Mouse (Mus musculus): ENCODE data around the gene Gad1. TPM values are rescaled to one million over a fixed set of nuclear protein-coding genes. Genes with fewer than 3 reads are reported as not detected.

Gene Gad1
- polyA plus RNA-seq, 1 experiment from 2014 or later: 0.11 TPM

DNA sequence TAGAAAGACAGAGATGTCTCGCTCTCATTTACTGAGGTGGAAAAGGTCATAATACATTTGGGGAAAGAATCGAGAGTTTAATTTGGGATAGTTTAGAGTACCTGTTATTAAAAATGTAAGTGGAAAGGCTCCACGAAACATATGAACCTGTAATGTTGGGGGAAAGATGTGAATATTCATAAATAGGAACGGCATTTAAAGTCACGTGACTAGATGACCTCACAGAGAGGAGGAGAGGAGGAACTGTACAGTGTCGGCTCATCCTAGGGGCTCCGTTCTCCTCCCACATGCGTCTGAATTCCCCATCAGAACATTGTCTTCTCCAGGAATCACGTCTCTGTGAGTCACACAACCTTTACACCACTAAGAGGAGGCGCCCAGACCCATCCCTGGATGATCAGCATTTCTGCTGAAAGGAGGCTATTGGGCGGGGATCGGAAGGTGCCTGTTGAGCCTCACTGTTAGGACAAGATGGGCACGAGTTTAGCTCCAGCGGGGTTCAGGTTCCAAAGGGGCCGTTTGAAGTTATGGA, 739 bp upstream of the Gad1 start:
- ATAC-seq (ENCODE audit: low FRiP score, low TSS enrichment): no peak
- Histone ChIP-seq H3K4me1 (ENCODE audit: insufficient read depth, low read length) (no peaks in the 10 kb centered on the region), H3K36me3 (ENCODE audit: insufficient read depth, low read length) (no peaks in the 10 kb centered on the region), H3K9me3 (ENCODE audit: low read length) (no peaks in the 10 kb centered on the region), H3K27me3 (ENCODE audit: insufficient read depth, low read length) (peaks cover 2% of the 10 kb centered on the region; the same call in 1 of the 2 replicates), H3K4me3 (ENCODE audit: low read length) (no peak overlapping the region), H3K9ac (replicated peaks; ENCODE audit: low read length) (no peak overlapping the region), H3K27ac (ENCODE audit: low read length) (no peak overlapping the region), H3K4me2 (replicated peaks; ENCODE audit: low read depth, low read length) (no peak overlapping the region)
- WGBS: 80% methylated on average over 15 of the region's 15 CpGs

DNA sequence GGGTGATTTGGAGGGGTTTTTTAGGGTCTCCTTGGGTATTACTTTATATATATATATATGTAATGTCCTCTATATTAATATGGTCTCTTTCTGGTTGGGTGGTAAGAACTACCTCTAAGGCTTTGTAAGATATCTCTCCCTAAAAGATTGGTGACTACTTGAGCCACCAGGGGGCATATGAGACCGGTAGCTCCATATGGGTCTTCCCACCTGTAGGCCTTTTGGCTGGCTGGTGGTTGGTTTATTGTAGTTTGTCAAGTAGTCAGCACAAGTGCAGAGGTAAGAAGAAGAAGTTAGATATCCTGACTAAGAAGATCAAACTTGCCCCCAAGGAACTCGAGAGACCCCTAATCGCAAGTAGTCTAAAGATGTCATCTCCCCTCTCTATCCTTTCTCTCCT, 954 bp downstream of the Gad1 start:
- Histone ChIP-seq H3K9ac (replicated peaks; ENCODE audit: low read length) (no peak overlapping the region), H3K4me3 (ENCODE audit: low read length) (no peak overlapping the region), H3K36me3 (ENCODE audit: insufficient read depth, low read length) (no peaks in the 10 kb centered on the region), H3K4me1 (ENCODE audit: insufficient read depth, low read length) (no peaks in the 10 kb centered on the region), H3K27ac (ENCODE audit: low read length) (no peak overlapping the region), H3K4me2 (replicated peaks; ENCODE audit: low read depth, low read length) (no peak overlapping the region), H3K9me3 (ENCODE audit: low read length) (no peaks in the 10 kb centered on the region), H3K27me3 (ENCODE audit: insufficient read depth, low read length) (peaks cover 5% of the 10 kb centered on the region)
- ATAC-seq (ENCODE audit: low FRiP score, low TSS enrichment): no peak
- WGBS: 81% methylated on average over 3 of the region's 3 CpGs

DNA sequence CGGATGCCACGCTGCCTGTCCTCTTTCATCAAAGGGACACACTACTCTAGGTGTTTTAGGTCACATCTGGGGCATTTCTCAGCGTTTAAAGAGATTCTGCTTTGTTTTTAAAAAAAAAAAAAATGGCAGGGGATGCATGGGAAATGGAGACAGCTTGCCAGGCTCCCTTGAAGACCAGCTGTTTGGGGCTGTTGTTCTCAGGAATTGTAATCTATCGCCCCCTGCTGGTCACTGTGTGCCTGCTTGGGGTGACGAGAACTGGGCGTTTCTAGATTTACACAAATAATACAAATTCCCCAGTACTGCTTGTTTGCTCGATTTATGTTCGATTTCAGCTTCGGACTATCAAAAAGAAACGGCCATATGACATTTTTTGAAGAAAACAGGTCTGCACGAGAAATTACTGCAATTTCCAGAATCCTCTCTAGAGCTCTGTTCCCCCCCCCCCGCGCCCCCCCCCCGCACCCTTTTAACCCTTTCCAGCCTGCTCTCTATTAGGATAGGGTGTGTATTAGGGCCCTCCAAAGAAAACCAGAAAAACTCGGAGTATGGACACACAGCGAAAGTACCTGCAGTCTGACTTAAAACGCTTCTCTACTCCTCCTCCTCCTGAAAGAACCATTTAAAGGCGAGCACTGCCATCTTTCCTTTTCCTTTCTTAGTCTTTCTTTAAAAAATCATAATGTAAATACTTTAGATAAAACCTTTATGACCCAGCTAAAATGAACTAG, 5.4 kb downstream of the Gad1 start:
- no peak for ATAC-seq (ENCODE audit: low FRiP score, low TSS enrichment)
- Histone ChIP-seq H3K4me3 (ENCODE audit: low read length) (no peak overlapping the region), H3K9me3 (ENCODE audit: low read length) (no peaks in the 10 kb centered on the region), H3K27me3 (ENCODE audit: insufficient read depth, low read length) (peaks cover 50% of the 10 kb centered on the region), H3K9ac (replicated peaks; ENCODE audit: low read length) (no peak overlapping the region), H3K4me1 (ENCODE audit: insufficient read depth, low read length) (peaks cover 26% of the 10 kb centered on the region), H3K27ac (ENCODE audit: low read length) (no peak overlapping the region), H3K4me2 (replicated peaks; ENCODE audit: low read depth, low read length) (no peak overlapping the region), H3K36me3 (ENCODE audit: insufficient read depth, low read length) (no peaks in the 10 kb centered on the region)
- 5% methylated on average over 17 of the region's 18 CpGs for WGBS

DNA sequence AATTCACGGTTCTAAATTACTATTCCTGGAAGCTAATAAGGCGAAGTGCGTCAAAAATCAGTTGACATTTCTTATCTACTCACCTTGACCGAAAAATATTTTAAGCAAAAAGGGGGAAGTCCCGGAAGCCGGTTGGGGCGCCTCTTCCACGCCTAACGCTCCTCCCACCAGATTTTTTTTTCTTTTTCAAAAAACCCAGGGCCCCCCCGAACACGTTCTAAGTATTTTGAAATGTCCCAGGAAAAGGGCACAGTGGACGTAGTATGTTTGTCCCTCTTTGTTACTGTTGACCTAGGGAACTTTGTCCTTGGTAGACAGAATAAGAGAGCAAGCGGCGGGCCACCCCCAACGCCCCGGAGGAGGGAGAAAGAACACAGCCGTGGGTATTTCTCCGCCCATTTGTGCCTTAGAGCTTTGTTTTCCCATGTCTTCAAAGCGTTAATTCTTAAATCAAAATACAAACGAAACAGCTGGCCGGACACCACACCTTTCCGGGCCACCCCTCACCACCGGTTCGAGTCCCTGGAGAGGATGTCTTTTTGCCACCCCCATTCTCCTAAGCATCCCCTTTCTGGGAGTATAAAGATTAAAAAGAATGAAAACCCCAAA, 6.1 kb downstream of the Gad1 start:
- no peak overlapping the region for H3K27ac ChIP-seq (ENCODE audit: low read length)
- no peak overlapping the region for H3K4me3 ChIP-seq (ENCODE audit: low read length)
- H3K4me1 ChIP-seq (ENCODE audit: insufficient read depth, low read length): peaks cover 32% of the 10 kb centered on the region
- WGBS: 9% methylated on average over 24 of the region's 24 CpGs
- no peaks in the 10 kb centered on the region for H3K9me3 ChIP-seq (ENCODE audit: low read length)
- no peak for ATAC-seq (ENCODE audit: low FRiP score, low TSS enrichment)
- no peak overlapping the region for H3K4me2 ChIP-seq (replicated peaks; ENCODE audit: low read depth, low read length)
- peaks cover 56% of the 10 kb centered on the region for H3K27me3 ChIP-seq (ENCODE audit: insufficient read depth, low read length)
- no peak overlapping the region for H3K9ac ChIP-seq (replicated peaks; ENCODE audit: low read length)
- no peaks in the 10 kb centered on the region for H3K36me3 ChIP-seq (ENCODE audit: insufficient read depth, low read length)

DNA sequence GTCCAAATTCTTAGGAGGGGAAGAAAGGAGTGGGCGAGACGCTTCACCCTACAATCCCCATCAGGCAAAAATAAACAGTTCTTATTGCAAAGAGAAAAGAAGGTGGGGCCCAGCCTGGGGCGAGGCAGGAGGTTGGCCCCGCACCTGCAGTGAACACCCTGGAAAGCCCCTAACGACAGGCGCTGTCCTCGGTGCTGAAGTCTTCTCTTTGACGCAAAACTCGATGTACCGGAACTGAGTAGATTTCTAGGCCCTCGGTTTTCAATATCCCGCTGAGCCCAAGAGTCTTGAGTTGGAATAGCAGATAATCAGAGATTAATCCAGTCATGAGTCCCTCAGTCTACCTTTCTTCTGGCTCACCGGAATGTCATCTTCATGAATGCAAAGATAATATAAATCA, 6.6 kb downstream of the Gad1 start:
- Histone ChIP-seq H3K9me3 (ENCODE audit: low read length) (no peaks in the 10 kb centered on the region), H3K4me2 (replicated peaks; ENCODE audit: low read depth, low read length) (no peak overlapping the region), H3K36me3 (ENCODE audit: insufficient read depth, low read length) (no peaks in the 10 kb centered on the region), H3K4me3 (ENCODE audit: low read length) (no peak overlapping the region), H3K9ac (replicated peaks; ENCODE audit: low read length) (no peak overlapping the region), H3K27ac (ENCODE audit: low read length) (no peak overlapping the region), H3K27me3 (ENCODE audit: insufficient read depth, low read length) (peaks cover 62% of the 10 kb centered on the region), H3K4me1 (ENCODE audit: insufficient read depth, low read length) (peaks cover 35% of the 10 kb centered on the region)
- 2% methylated on average over 13 of the region's 13 CpGs for WGBS
- ATAC-seq (ENCODE audit: low FRiP score, low TSS enrichment): no peak

DNA sequence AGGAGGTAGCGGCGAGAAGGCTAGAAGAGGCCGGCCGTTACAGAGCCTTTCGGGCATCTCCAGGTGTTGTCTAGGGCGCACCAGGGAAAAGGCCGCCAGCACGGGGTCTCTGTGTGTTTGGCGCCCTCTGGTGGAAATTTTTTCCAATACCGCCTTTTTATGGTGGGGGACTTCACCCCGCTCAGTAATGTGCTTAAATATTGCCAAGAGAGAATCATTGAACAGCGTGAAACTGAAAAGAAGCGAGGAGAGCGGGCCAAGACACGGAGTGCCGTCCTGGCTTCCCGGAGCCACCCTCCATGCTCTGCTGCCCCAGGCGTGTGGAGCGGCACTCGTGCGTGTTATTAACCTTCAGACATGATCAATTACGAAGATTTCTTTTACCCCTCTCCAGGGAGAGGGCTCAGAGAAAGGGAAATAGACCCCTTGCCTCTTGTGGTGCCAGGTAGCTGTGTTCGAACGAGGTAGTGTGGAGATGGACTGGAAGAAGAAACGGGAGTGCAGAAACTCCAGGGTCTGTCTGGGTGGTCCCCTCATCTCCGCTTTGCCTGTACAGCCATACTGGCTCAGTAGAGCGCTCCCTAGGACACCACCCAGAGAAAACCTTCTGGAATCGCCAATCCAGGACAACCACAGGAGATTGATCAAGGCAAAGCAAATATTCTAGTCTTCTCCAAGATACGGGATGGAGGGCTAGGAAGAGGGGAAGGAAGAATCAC, 8.4 kb downstream of the Gad1 start:
- under 1% methylated on average over 29 of the region's 29 CpGs for WGBS
- H3K4me2 ChIP-seq (replicated peaks; ENCODE audit: low read depth, low read length): peak overlapping the region; percentile 53
- ATAC-seq (ENCODE audit: low FRiP score, low TSS enrichment): peak; percentile 13; the same call in 1 of the 2 replicates
- no peak overlapping the region for H3K9ac ChIP-seq (replicated peaks; ENCODE audit: low read length)
- H3K4me3 ChIP-seq (ENCODE audit: low read length): peak overlapping the region; percentile 38
- peaks cover 45% of the 10 kb centered on the region for H3K4me1 ChIP-seq (ENCODE audit: insufficient read depth, low read length)
- no peaks in the 10 kb centered on the region for H3K36me3 ChIP-seq (ENCODE audit: insufficient read depth, low read length)
- peaks cover 79% of the 10 kb centered on the region for H3K27me3 ChIP-seq (ENCODE audit: insufficient read depth, low read length)
- H3K9me3 ChIP-seq (ENCODE audit: low read length): no peaks in the 10 kb centered on the region
- no peak overlapping the region for H3K27ac ChIP-seq (ENCODE audit: low read length)

DNA sequence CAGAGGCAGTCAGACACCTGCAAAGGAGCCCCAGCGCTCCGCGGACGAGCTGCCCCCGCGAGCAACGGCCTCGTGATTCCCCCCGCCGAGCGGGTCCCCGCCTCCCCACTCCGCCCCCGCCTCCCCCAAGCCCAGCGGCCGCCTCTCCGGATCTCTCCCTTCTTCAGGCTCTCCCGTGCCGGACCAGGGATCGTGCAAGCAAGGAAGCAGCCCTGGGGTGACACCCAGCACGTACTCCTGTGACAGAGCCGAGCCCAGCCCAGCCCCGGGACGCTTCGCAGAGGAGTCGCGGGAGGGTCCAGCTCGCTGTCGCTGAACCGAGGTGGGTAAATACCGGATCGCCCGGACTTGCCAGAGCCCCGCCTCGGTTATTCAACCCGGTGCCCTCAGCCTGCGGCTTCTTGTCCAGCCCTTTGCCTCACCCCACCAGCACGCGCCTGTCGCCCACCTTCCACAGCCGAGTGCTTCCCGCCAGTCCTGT, 9.2 kb downstream of the Gad1 start:
- no peak overlapping the region for H3K27ac ChIP-seq (ENCODE audit: low read length)
- no peaks in the 10 kb centered on the region for H3K9me3 ChIP-seq (ENCODE audit: low read length)
- peaks cover 52% of the 10 kb centered on the region for H3K4me1 ChIP-seq (ENCODE audit: insufficient read depth, low read length)
- H3K27me3 ChIP-seq (ENCODE audit: insufficient read depth, low read length): peaks cover 84% of the 10 kb centered on the region
- no peaks in the 10 kb centered on the region for H3K36me3 ChIP-seq (ENCODE audit: insufficient read depth, low read length)
- 0% methylated on average over 39 of the region's 42 CpGs for WGBS
- peak; percentile 25; the same call in 1 of the 2 replicates for ATAC-seq (ENCODE audit: low FRiP score, low TSS enrichment)
- peak overlapping the region; percentile 53 for H3K4me2 ChIP-seq (replicated peaks; ENCODE audit: low read depth, low read length)
- H3K9ac ChIP-seq (replicated peaks; ENCODE audit: low read length): no peak overlapping the region
- peak overlapping the region; percentile 38 for H3K4me3 ChIP-seq (ENCODE audit: low read length)

DNA sequence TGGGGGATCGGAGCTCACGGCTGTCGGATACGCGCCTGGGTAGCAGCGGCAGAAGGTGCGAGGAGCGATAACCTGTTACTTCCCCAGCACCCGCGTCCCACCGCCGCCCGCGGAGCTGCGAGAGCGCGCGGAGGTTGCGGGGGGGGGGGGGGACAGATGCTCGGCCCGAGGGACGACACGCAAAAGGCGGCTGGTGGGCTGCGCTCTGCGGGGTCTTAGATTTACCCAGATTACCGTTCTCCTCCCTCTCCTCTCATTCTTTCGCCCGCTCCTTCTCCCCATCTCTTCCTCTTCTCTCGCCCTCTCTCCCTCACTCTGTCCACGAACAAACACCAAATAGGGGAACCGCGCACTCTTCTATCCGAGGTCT, 9.7 kb downstream of the Gad1 start:
- H3K4me3 ChIP-seq (ENCODE audit: low read length): peak overlapping the region; percentile 38
- H3K27me3 ChIP-seq (ENCODE audit: insufficient read depth, low read length): peaks cover 85% of the 10 kb centered on the region
- no peaks in the 10 kb centered on the region for H3K9me3 ChIP-seq (ENCODE audit: low read length)
- H3K4me2 ChIP-seq (replicated peaks; ENCODE audit: low read depth, low read length): peak overlapping the region; percentile 53
- no peak overlapping the region for H3K9ac ChIP-seq (replicated peaks; ENCODE audit: low read length)
- WGBS: 0% methylated on average over 23 of the region's 34 CpGs
- H3K4me1 ChIP-seq (ENCODE audit: insufficient read depth, low read length): peaks cover 58% of the 10 kb centered on the region
- no peak overlapping the region for H3K27ac ChIP-seq (ENCODE audit: low read length)
- H3K36me3 ChIP-seq (ENCODE audit: insufficient read depth, low read length): no peaks in the 10 kb centered on the region
- no peak for ATAC-seq (ENCODE audit: low FRiP score, low TSS enrichment)

DNA sequence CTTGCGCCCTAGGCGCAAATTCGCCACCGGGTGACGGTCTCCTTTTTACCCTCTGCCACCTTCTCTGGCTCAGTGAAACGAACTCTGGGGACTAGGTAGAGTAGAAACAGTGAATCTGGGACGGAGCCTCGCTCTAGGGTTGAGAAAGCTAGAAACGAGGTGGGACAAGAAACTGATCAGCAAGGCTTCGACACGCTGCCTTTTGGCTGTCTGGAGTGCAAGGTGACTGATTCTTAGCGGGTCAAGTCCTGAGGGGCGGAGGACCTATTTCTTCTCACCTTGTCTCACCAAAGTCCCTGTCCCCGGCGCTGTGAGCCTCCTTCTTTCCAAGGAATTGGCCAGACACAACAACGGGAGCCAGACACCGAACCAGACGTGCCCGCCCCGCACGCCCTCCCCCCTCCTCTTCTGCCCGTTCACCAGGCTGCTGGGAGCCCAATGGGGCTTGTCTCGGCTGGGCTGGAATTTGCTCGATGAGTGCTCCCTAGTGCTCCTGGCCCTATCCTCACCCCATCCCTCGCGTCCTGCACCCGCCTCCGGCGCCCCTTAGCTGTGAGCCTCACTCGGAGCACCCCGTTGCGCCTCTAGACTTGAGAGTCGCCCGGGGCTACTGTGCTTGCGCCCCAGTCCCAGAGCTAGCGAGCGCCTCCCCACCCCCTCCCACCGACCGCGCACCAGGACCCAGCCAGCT, 10.3 kb downstream of the Gad1 start:
- under 1% methylated on average over 39 of the region's 40 CpGs for WGBS
- H3K4me2 ChIP-seq (replicated peaks; ENCODE audit: low read depth, low read length): peak overlapping the region; percentile 53
- peaks cover 90% of the 10 kb centered on the region for H3K27me3 ChIP-seq (ENCODE audit: insufficient read depth, low read length)
- H3K9me3 ChIP-seq (ENCODE audit: low read length): no peaks in the 10 kb centered on the region
- ATAC-seq (ENCODE audit: low FRiP score, low TSS enrichment): no peak
- H3K36me3 ChIP-seq (ENCODE audit: insufficient read depth, low read length): no peaks in the 10 kb centered on the region
- no peak overlapping the region for H3K9ac ChIP-seq (replicated peaks; ENCODE audit: low read length)
- H3K27ac ChIP-seq (ENCODE audit: low read length): no peak overlapping the region
- H3K4me1 ChIP-seq (ENCODE audit: insufficient read depth, low read length): peaks cover 63% of the 10 kb centered on the region
- peak overlapping the region; percentile 38 for H3K4me3 ChIP-seq (ENCODE audit: low read length)

Measured in kidney, embryonic 16.5 days (tissue).